Mouse (Mus musculus): Measurements from ENCODE around the gene Kcnmb3.
A peak's percentile ranks its signal among the peaks of the same experiment; 100 is the strongest.
"Not testable (repeated sequence)": the region's sequence is repeated elsewhere in the genome, so short reads cannot be mapped to it uniquely, and the experiment has no call there.

Kcnmb3 gene

GRCm38 (mm10) chr3:32430394-32430793 lies 61.6 kb downstream of the Kcnmb3 start:
- DNase-seq (ENCODE audit: low spot score in 2 of 2) = peak in 1 of 2 experiments; percentile 28

DNA sequence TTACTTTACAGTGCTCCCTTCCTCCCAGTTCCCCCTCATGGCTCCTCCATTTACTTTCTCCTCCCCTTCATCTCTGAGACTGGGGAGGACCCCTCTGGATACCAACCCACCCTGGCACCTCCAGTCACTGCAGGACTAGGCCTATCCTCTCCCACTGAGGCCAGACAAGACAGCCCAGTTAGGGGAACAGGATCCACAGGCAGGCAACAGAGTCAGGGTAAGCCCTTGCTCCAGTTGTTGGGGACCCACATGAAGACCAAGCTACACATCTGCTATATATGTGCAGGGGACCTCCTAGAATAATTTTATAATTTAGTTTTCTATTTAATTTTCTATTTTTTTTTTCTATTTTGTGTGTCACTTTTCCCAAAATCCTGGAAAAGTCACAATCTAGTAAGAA lies 62.7 kb downstream of the Kcnmb3 start:
- DNase-seq (ENCODE audit: low spot score in 2 of 2) = not testable (repeated sequence)

DNA sequence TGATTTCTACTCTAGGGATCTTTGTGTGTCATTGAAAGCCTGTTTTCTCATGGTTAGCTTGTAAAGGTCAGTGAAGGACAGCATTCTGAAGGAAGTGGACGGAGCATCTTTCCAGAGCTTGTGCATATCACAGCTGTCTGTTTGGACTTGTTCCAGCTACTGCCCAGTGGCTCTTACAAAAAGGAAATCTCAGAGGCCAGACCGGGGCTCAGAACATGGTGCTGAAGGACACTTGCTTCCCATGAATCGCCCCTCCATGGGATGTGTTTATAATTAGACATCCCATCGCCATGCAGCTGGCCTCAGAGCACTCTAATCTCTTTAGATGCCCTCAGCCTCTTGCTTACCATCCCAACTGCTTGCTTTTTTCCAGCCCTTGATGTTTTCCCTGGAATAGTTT lies 63.1 kb downstream of the Kcnmb3 start:
- DNase-seq (ENCODE audit: low spot score in 2 of 2) = peak; percentile 75 to 78

- DNase-seq (ENCODE audit: low spot score in 2 of 2) = no peak
These were observed 63.7 kb downstream of the Kcnmb3 start for GRCm38 (mm10) chr3:32428361-32428760.

GRCm38 (mm10) chr3:32427695-32428094 lies 64.3 kb downstream of the Kcnmb3 start:
- no peak for DNase-seq (ENCODE audit: low spot score in 2 of 2)
